Mouse (Mus musculus) colon, adult 2 months (tissue): ENCODE data around the gene Vmn1r225. TPM values are rescaled to one million over a fixed set of nuclear protein-coding genes. Genes with fewer than 3 reads are reported as not detected.

Experiments
- polyA plus RNA-seq: library from polyadenylated mRNA; depleted of rRNA; stranded (reverse); fragments of >200 nt; gene quantifications from 2 replicates; pipeline ENCODE4 v1.2.3, GENCODE M21; 2012; rRNA removed

Gene Vmn1r225
- not detected in 2 replicates for polyA plus RNA-seq

GRCm38 (mm10) chr17:20497858-20498257 lies at the start of gene Vmn1r225:
TSS of gene Vmn1r225 (plus strand) at chr17:20498158.

DNA sequence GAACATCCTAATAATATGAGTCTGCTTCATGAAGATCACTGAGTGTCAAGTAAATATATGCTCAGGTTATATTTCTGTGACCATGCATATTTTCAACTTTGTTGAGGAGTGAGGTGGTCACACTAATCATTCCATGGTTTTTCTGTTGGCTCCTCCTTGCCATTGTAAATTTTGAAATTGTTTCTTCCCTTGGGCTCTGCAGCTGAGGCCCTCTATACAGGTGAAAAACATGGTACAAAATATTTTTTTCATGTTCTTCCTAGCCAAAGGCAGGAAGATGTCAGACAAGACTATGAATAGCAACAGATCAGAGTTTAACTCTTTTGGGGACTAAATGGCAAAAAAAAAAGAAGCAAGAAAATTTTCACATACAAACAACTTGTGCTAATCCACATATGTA lies 16.7 kb upstream of the Vmn1r225 start, which contains the start of gene Vmn2r108:
Gene Vmn2r108 (minus strand): TSS at position 101 of the 400 bp plus-strand sequence.

Other genes starting within 250 kb of the Vmn1r225 start
- gene Vmn2r106, start 212.6 kb upstream of the Vmn1r225 start, polyA plus RNA-seq = not detected in 2 replicates
- gene Vmn2r107, start 152.9 kb upstream of the Vmn1r225 start, polyA plus RNA-seq = not detected in 2 replicates
- not detected in 2 replicates for gene Vmn1r224, start 84.0 kb upstream of the Vmn1r225 start, polyA plus RNA-seq
- not detected in 2 replicates for gene Vmn2r108, start 16.8 kb upstream of the Vmn1r225 start, polyA plus RNA-seq
- gene Vmn2r109, start 66.6 kb downstream of the Vmn1r225 start, polyA plus RNA-seq = not detected in 2 replicates
- gene Vmn2r110, start 98.3 kb downstream of the Vmn1r225 start, polyA plus RNA-seq = not detected in 2 replicates
- gene Fpr-rs3, start 126.7 kb downstream of the Vmn1r225 start, polyA plus RNA-seq = not detected in 2 replicates
- not detected in 2 replicates for gene Vmn1r226, start 184.7 kb downstream of the Vmn1r225 start, polyA plus RNA-seq
- not detected in 2 replicates for gene Vmn1r227, start 231.7 kb downstream of the Vmn1r225 start, polyA plus RNA-seq